Mouse (Mus musculus) Muller cell, postnatal 12 days (primary cell): ENCODE measurements around the gene Gpank1.
A peak's percentile ranks its signal among the peaks of the same experiment; 100 is the strongest.

ENCODE experiments used
- DNase-seq: peaks from one replicate; pipeline ENCODE4 v3.0.0-alpha.2; 2015; ENCODE audit errors: inconsistent ontology term

The Gpank1 gene

GRCm38 (mm10) chr17:35159638-35160037 lies 38.4 kb downstream of the Gpank1 start:
- DNase-seq = no peak

- DNase-seq = no peak
Observed at GRCm38 (mm10) chr17:35161421-35161820, 40.2 kb downstream of the Gpank1 start.

GRCm38 (mm10) chr17:35162121-35162520 lies 40.9 kb downstream of the Gpank1 start:
- DNase-seq = no peak

DNA sequence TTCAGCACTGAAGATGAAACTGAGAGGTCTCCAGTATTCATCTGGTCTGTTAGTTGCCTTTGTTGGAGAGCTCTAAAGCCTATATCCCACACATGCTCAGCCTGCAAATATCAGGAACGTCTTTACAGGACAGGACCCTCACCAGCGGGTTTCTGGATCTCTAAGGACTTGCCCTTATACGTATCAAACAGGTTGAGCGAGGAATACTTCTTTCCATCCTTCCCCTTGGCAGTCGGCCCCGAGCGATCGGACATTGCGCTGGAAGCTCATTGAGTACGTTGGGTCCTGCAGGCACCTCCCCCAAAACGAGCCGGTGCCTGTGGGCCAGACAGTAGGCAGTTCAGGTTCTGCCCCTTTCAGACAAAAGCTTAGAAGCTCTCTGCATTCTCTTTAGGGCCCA lies 41.5 kb downstream of the Gpank1 start:
- no peak for DNase-seq

- peak; percentile 37 for DNase-seq
Observed at GRCm38 (mm10) chr17:35163326-35164081, 42.2 kb downstream of the Gpank1 start.

DNA sequence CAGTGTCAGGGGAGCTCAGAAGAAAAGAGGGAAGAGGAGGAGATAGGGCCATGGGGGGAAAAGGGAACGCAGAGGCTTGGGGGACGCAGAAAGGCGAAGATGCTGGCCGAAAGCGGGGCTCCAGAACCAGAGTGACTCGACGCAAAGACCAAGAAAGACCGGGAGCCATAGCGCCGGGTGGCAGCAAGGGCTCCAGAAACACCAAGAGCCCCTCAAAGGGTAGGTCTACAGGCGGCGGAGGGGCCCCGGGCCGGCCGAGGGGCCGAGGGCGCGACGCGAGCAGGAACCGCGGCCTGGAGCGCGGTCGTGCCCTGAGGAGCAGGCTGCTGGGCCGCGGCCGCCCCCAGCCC lies 42.9 kb downstream of the Gpank1 start:
- DNase-seq = no peak

DNA sequence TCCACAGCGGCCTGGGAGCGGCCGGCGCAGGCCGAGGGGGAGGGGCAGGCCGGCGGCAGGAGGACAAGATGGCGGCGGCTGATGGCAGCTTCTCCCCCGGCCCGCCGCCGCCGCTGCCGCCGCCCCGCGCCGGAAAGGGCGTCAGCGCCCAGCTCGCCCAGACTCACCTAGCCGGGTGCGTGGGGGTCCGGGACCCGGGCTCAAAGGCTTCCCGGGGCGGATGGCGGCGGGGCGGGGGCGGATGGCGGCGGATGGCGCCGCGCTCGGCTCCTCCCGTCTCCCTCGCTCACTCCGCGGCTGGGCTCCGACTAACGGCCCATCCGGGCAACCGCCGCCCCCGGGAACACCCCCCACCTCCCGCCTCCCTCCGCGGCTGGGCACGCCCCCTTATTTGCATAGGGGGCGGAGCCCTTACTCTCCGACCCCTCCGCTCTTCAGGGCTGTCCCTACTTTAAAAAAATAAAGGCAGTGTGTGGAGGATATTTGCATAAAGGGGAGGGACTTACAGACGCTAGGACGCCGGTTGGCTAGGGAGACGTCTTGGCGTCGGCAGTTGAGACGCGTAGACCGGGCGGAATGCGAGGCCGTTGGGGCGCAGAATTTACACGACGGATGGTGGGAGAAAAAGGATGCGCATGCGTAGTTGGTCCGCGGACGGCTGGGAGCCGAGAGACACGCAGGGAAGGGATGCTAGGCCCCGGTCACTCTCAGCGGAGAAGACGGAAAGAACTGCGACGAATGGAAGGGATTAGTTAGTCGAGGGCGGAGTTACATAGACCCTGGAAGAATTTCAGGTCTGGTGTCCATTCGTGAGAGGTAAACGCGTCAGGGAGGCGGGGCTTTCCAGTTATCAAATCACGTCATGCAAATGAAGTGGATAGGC lies 43.6 kb downstream of the Gpank1 start, which contains the start of gene Prrc2a:
Prrc2a (minus strand) TSS at position 330 of the 883 bp plus-strand sequence.
- DNase-seq = peak; percentile 99

DNA sequence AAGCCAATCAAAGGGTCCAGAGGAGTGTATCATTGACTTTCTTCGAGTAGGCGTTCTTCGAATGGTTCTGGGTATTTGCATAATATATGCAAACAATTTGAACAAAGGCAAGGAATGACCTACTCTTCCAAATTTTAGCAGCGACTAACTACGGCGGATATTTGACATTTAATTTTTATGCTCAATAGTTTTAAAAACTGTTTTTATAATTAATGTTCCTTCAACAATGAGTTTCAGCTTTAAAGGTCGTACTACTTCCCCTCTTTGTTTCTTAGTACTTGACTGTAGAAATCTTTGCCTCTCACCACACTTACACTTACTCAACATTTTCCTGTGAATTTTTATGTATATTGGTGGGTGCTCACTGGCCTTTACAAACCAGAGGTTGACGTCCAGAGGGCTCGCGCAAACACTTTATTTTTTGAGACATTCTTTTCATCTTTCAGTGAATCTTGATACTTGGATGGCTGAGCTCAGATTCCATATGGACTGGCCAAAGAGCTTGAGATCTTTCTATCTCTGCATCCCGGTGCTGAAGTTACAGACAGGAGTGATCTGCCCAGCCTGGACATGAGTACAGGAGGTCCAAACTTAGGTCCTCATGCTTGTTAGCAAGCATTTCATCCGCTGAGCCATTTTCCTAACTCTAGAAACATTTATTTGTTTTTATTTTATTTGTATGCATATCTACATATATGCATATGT lies 44.3 kb downstream of the Gpank1 start:
- no peak for DNase-seq

GRCm38 (mm10) chr17:35166352-35167035 lies 45.2 kb downstream of the Gpank1 start:
- no peak for DNase-seq

DNA sequence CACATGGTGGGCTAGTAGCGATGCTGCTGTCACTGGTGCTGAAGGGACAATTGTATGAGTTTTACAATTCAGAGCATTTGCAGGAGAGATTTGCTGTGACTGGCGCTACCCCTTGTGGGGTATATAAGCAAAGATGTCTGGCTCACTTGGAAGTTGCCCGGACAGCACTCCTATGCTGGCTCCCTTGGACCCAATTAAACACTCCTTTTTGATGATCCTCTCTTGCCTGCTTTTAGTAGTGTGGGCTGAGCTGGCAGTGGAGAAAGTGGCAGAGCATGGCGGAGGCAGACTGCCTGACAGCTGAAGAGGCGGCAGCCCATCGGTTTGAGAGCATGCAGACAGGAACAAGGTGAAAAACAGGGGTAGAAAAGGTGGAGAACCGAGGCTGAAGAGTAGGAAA lies 46.5 kb downstream of the Gpank1 start:
- no peak for DNase-seq

- no peak for DNase-seq
Observed at GRCm38 (mm10) chr17:35168541-35169207, 47.4 kb downstream of the Gpank1 start.

- no peak for DNase-seq
Observed at GRCm38 (mm10) chr17:35172445-35173234, 51.4 kb downstream of the Gpank1 start.

DNA sequence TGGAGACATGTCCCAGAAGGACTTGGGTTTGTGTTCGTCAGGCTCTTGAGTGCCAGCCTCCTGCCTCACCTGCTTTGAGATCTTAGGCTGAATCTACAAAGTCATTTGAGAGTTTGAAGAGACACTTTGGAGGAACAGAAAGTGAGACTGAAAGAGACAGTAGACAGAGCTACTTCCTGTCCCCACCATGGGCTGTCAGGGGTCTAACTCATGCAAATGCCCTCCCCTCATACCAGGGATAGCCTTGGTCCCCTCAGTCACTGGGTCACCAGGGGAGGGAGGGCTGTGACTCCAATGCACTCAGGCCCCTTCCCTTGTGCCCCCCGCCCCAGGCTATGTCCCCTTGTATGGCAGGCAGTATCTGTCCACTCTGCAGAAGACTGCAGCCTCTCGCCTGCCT lies 52.1 kb downstream of the Gpank1 start:
- DNase-seq = no peak
